Mouse (Mus musculus) spleen, postnatal 36 days (tissue): Measurements from ENCODE around the gene Gm13271.
"Not testable (repeated sequence)": the region's sequence is repeated elsewhere in the genome, so short reads cannot be mapped to it uniquely, and the experiment has no call there.

Experiments used
- DNase-seq, 2 experiments: peaks; one replicate each; pipeline ENCODE4 v3.0.0; 2022; ENCODE audit warnings: low spot score in 2 of 2, mixed read lengths in 1 of 2

The Gm13271 gene

DNA sequence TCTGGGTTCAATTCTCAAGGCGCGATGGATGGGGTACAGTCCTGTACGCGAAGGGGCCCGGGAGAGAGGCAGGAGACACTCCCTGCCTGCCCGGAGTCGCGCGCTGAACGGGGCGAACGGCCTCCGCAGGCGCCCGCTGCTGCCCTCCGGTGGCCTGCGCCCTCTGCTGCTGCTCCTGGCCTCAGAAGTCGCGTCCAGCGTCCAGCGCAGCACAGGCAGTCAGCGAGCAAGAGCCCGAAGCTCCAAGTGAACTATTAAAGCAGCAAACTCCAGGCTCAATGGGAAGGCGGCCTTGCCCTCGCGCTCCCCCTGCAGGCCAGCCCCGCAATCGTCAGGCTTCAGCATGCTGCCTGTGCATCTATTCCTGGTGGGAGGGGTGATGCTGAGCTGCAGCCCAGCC lies 5.8 kb downstream of the Gm13271 start:
- peak; percentile 55 to 61 for DNase-seq

- peak; percentile 69 to 73 for DNase-seq
Observed at GRCm38 (mm10) chr4:88761776-88762175, 7.1 kb downstream of the Gm13271 start.

DNA sequence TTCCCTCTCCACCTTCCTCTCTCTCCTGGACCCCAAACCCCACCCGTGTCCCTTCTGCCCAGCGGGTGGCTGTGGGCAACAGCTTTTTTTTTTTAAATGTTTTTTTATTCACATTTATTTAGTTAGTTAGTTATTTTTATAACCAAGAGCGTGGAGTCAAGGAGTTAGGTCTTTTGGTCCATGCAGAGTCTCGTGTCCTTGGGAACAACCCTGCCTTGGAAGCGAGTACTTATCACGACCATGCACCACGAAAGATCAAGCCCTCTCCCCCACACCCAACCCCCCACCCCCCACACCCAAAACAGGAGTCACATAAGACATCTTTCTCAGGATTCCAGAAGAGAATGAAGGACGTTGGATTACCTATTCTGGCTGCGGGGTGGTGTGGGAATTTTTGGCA lies 7.7 kb downstream of the Gm13271 start:
- DNase-seq: not testable (repeated sequence)

DNA sequence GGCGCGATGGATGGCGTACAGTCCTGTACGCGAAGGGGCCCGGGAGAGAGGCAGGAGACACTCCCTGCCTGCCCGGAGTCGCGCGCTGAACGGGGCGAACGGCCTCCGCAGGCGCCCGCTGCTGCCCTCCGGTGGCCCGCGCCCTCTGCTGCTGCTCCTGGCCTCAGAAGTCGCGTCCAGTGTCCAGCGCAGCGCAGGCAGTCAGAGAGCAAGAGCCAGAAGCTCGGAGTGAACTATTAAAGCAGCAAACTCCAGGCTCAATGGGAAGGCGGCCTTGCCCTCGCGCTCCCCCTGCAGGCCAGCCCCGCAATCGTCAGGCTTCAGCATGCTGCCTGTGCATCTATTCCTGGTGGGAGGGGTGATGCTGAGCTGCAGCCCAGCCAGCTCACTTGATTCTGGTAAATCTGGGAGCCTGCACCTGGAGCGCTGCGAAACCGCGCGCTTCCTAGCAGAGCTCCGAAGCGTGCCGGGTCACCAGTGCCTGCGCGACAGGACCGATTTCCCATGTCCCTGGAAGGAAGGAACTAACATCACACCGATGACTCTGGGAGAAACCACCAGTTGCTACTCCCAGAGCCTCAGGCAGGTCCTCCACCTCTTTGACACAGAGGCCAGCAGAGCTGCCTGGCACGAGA lies 8.8 kb downstream of the Gm13271 start:
- peak; percentile 19 to 28 for DNase-seq

GRCm38 (mm10) chr4:88773534-88773933 lies 18.9 kb downstream of the Gm13271 start, which contains the start of gene Gm13290:
Gm13290 (plus strand) TSS chr4:88773834.
- DNase-seq: not testable (repeated sequence)

- not testable (repeated sequence) for DNase-seq
Observed at GRCm38 (mm10) chr4:88776622-88777021, 22.0 kb downstream of the Gm13271 start, which contains the start of gene Gm13289. Gm13289 (plus strand) TSS chr4:88776922.

DNA sequence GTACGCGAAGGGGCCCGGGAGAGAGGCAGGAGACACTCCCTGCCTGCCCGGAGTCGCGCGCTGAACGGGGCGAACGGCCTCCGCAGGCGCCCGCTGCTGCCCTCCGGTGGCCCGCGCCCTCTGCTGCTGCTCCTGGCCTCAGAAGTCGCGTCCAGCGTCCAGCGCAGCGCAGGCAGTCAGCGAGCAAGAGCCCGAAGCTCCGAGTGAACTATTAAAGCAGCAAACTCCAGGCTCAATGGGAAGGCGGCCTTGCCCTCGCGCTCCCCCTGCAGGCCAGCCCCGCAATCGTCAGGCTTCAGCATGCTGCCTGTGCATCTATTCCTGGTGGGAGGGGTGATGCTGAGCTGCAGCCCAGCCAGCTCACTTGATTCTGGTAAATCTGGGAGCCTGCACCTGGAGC lies 24.9 kb downstream of the Gm13271 start, which contains the start of gene Gm13272:
TSS of gene Gm13272 (plus strand) at position 301 of the 400 bp plus-strand sequence.
- DNase-seq: not testable (repeated sequence)

DNA sequence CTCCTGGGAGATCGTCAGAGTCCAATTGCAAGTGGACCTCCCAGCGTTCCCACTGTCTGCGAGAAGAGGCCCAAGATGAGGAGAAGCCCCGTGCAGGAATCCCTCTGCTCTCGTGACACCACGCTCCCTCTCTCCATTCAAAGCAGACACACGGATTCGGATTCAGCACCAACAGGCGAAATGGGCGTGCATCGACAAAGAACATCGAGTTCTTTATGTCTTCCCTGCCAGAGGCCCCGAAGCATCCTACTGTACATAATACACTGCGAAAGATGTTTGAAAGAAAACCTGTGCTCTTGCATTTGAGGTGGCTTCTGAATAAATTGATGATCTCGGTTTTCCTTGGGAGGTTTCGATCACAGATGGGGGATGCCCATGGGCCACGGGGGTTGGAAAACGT lies 25.7 kb downstream of the Gm13271 start:
- DNase-seq: not testable (repeated sequence)

- not testable (repeated sequence) for DNase-seq
Observed at GRCm38 (mm10) chr4:88781831-88782230, 27.2 kb downstream of the Gm13271 start, which contains the start of gene Ifnz. Ifnz (plus strand) TSS chr4:88782131.

- not testable (repeated sequence) for DNase-seq
Observed at GRCm38 (mm10) chr4:88782335-88782734, 27.7 kb downstream of the Gm13271 start.

GRCm38 (mm10) chr4:88785409-88785808 lies 30.7 kb downstream of the Gm13271 start, which contains the start of gene Gm13276:
Gm13276 (plus strand) TSS chr4:88785709.
- not testable (repeated sequence) for DNase-seq

GRCm38 (mm10) chr4:88788402-88788801 lies 33.7 kb downstream of the Gm13271 start, which contains the start of gene Gm13277:
Gm13277 (plus strand) TSS chr4:88788632.
- peak; percentile 66 to 70 for DNase-seq

GRCm38 (mm10) chr4:88791250-88791649 lies 36.6 kb downstream of the Gm13271 start, which contains the start of gene Gm13278:
Gm13278 (plus strand) TSS chr4:88791550.
- DNase-seq: not testable (repeated sequence)

DNA sequence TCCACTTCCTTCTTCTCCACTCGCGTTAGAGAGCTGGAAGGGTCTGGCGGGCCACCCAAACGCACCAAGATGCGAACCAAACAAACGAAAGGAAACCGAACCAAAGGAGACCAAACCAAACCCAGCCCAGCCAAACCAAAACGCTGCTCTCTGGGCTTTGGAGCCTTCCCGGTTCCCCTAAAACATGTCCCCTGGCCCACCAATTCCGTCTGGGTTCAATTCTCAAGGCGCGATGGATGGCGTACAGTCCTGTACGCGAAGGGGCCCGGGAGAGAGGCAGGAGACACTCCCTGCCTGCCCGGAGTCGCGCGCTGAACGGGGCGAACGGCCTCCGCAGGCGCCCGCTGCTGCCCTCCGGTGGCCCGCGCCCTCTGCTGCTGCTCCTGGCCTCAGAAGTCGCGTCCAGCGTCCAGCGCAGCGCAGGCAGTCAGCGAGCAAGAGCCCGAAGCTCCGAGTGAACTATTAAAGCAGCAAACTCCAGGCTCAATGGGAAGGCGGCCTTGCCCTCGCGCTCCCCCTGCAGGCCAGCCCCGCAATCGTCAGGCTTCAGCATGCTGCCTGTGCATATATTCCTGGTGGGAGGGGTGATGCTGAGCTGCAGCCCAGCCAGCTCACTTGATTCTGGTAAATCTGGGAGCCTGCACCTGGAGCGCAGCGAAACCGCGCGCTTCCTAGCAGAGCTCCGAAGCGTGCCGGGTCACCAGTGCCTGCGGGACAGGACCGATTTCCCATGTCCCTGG lies 39.4 kb downstream of the Gm13271 start, which contains the start of gene Gm13275:
TSS of gene Gm13275 (plus strand) at position 552 of the 740 bp plus-strand sequence.
- peak; percentile 55 to 58 for DNase-seq

- not testable (repeated sequence) for DNase-seq
Observed at GRCm38 (mm10) chr4:88797097-88797496, 42.4 kb downstream of the Gm13271 start, which contains the start of gene Gm13279. Gm13279 (plus strand) TSS chr4:88797397.

GRCm38 (mm10) chr4:88799365-88799764 lies 44.7 kb downstream of the Gm13271 start, which contains the start of gene Gm13285:
Gm13285 (plus strand) TSS chr4:88799665.
- DNase-seq: not testable (repeated sequence)

DNA sequence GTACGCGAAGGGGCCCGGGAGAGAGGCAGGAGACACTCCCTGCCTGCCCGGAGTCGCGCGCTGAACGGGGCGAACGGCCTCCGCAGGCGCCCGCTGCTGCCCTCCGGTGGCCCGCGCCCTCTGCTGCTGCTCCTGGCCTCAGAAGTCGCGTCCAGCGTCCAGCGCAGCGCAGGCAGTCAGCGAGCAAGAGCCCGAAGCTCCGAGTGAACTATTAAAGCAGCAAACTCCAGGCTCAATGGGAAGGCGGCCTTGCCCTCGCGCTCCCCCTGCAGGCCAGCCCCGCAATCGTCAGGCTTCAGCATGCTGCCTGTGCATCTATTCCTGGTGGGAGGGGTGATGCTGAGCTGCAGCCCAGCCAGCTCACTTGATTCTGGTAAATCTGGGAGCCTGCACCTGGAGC lies 48.3 kb downstream of the Gm13271 start, which contains the start of gene Gm13287:
TSS of gene Gm13287 (plus strand) at position 301 of the 400 bp plus-strand sequence.
- not testable (repeated sequence) for DNase-seq
